Mouse (Mus musculus) lung, adult 2 months (tissue): Measurements from ENCODE around the gene Gp1bb. TPM values are rescaled to one million over a fixed set of nuclear protein-coding genes. Genes with fewer than 3 reads are reported as not detected.

Source experiments
- DNase-seq: peaks from one replicate; pipeline ENCODE4 v3.0.0; 2022
- H3K4me1 ChIP-seq: fragments of 200-500 bp; 2 replicates; pipeline ENCODE4 v1.6.1; 2011; ENCODE audit warnings: low read length; ENCODE audit not compliant: control insufficient read depth, insufficient read depth
- H3K4me3 ChIP-seq: fragments of 200-500 bp; replicated peaks from 2 replicates; pipeline ENCODE3; 2011; ENCODE audit warnings: low read depth, mild to moderate bottlenecking, control low read depth, low read length; ENCODE audit errors: extremely low read depth
- CTCF ChIP-seq: fragments of 200-500 bp; IDR thresholded peaks from 2 replicates; pipeline ENCODE4 v1.5.1; 2011; ENCODE audit warnings: mild to moderate bottlenecking, low read length, control low read depth; ENCODE audit not compliant: insufficient read depth
- POLR2A ChIP-seq: fragments of 200-500 bp; IDR thresholded peaks from 2 replicates; pipeline ENCODE4 v1.6.1; 2011; ENCODE audit warnings: low read depth, mild to moderate bottlenecking, control low read depth, low read length, borderline replicate concordance; ENCODE audit errors: extremely low read depth
- WGBS: fragments of 180-500 bp; shearing (Covaris S2); methylation state at CpG from one replicate; pipeline ENCODE4 v1.1.7; 2018; 5-methylcytosine and 5-hydroxymethylcytosine counted together
- polyA plus RNA-seq: library from polyadenylated mRNA; depleted of rRNA; stranded (reverse); fragments of >200 nt; gene quantifications from 2 replicates; pipeline ENCODE4 v1.2.3, GENCODE M21; 2012

Gp1bb gene
- polyA plus RNA-seq, 1 experiment = 15.5 TPM

- Histone ChIP-seq H3K4me3 (no peak overlapping the region), H3K4me1 (no peaks in the 10 kb centered on the region)
- 48% methylated on average over 7 of the region's 7 CpGs for WGBS
- DNase-seq = no peak
- TF ChIP-seq CTCF (no peak), POLR2A (no peak)
These were observed 20.1 kb upstream of the Gp1bb start for GRCm38 (mm10) chr16:18642291-18642690.

- no peak overlapping the region for H3K4me3 ChIP-seq
- WGBS = 78% methylated on average over 1 of the region's 1 CpGs
- DNase-seq = no peak
- TF ChIP-seq POLR2A (no peak), CTCF (no peak)
- H3K4me1 ChIP-seq = no peaks in the 10 kb centered on the region
These were observed 17.3 kb upstream of the Gp1bb start for GRCm38 (mm10) chr16:18639382-18639929.

GRCm38 (mm10) chr16:18638396-18638795 is 16.2 kb upstream of the Gp1bb start:
- WGBS = 51% methylated on average over 2 of the region's 2 CpGs
- TF ChIP-seq CTCF = no peak
- TF ChIP-seq POLR2A = no peak
- no peak overlapping the region for H3K4me3 ChIP-seq
- no peaks in the 10 kb centered on the region for H3K4me1 ChIP-seq
- no peak for DNase-seq

DNA sequence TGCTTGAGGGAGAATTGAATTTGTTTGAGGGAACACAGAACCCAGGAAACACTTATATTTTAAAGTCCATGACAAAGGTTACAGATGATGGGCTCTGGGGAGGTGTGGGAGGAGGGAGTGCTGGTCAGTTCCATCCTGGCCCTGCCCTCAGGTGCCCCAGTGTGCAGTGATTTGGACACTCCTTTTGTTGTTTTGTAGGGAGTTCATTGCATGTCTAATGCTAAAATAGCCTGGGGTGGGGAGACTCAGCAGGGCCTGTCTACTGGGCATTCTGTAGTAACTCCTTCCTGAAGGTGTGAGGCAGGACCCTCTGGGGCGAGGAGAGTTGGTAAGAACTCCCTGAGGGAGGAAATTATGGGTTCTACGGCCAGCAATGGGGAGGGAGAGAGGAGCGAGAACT is 14.6 kb upstream of the Gp1bb start:
- 59% methylated on average over 3 of the region's 3 CpGs for WGBS
- no peak for DNase-seq
- no peaks in the 10 kb centered on the region for H3K4me1 ChIP-seq
- no peak overlapping the region for H3K4me3 ChIP-seq
- no peak for TF ChIP-seq POLR2A

- whole genome bisulfite sequencing = 86% methylated on average over 5 of the region's 5 CpGs
- Histone ChIP-seq H3K4me1 (no peaks in the 10 kb centered on the region), H3K4me3 (no peak overlapping the region)
- no peak for DNase-seq
- TF ChIP-seq POLR2A = no peak
- no peak for TF ChIP-seq CTCF
These were observed 14.2 kb upstream of the Gp1bb start for GRCm38 (mm10) chr16:18636401-18636800.

DNA sequence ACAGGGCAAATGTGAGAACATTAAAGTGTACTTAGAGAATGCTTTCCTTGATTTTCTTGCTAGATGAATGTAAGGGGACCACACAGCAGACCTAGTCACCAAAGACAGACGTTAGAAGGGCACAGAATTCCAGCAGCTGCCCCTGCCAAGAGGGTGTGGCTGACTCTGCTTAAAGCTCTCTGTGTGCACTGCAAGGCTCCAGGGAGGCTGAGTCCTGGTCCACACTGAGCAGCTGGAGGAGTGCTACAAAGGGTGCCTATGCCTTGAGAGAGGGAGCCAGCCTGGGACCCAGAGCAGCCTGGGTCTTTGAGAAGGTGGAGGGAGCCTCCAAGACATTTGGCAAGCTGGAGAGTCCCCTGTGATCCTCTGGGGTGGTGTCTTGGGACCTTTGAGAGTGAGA is 11.1 kb upstream of the Gp1bb start:
- H3K4me1 ChIP-seq = no peaks in the 10 kb centered on the region
- WGBS = 13% methylated on average over 1 of the region's 1 CpGs
- no peak for DNase-seq
- no peak overlapping the region for H3K4me3 ChIP-seq
- TF ChIP-seq CTCF (no peak), POLR2A (no peak)

DNA sequence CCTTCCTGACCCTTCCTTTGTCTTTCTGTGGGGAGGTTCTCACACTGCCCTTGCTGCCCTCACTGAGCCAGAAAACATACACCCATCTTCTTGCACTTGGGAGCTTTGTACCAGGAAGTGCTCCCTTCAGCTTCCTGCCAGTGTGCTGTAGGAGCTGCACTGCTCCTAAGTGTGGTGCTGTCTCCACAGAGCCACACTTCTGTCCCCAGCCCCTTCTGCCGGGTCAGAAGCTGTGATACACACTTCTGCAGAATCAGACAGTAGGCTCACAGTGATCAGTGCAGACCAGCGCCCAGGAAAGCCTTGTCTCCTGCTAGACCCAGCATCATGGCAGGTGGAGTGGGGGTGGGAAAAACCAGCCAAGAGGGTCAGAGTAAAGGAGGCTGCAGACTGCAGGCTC is 10.6 kb upstream of the Gp1bb start:
- Histone ChIP-seq H3K4me3 (no peak overlapping the region), H3K4me1 (no peaks in the 10 kb centered on the region)
- 64% methylated on average over 2 of the region's 2 CpGs for whole genome bisulfite sequencing
- DNase-seq = no peak
- TF ChIP-seq CTCF = no peak

DNA sequence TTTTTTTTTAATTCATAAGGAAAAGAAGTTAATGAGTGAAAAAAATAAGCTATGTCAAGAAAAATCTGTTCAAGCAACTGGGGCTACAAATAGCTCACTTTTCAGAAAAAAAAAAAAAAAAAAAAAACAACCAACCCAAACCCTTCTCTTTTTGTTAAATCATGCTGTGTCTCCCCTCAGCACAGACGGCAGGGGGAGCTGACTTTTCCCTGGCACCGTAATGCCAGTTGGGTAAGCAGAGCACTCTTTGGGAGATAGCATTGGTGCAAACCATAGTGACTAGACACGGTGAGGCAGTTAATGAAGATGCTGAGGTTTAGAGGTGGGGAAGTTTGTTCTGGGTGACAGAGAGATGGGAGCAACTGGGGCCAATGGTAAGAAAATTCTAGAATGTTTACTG is 9.9 kb upstream of the Gp1bb start:
- Histone ChIP-seq H3K4me3 (no peak overlapping the region), H3K4me1 (no peaks in the 10 kb centered on the region)
- TF ChIP-seq CTCF = no peak
- TF ChIP-seq POLR2A = no peak
- DNase-seq = no peak
- WGBS = 42% methylated on average over 3 of the region's 3 CpGs

- no peak for TF ChIP-seq POLR2A
- TF ChIP-seq CTCF = no peak
- Histone ChIP-seq H3K4me1 (no peaks in the 10 kb centered on the region), H3K4me3 (no peak overlapping the region)
- 61% methylated on average over 7 of the region's 7 CpGs for WGBS
- no peak for DNase-seq
These were observed 8.9 kb upstream of the Gp1bb start for GRCm38 (mm10) chr16:18631141-18631540.

DNA sequence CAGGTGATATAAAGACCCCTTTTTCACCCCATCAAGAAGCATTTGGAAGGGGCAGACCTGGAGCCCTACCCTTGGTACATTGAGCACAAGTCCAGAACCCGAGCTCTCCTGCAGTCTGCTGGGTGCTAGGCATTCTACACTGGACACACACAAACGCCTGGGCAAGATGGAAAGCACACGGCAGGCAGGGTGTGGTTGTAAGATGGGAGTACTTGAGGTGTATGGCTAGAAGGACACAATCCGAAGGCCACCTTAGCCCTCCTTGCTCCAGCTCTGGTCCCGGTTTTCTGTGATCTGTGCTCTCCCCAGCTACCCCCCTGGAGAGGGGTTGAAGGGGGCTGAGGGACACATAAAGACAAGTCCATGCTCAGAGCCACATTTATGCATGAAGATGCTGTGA is 8.1 kb upstream of the Gp1bb start:
- H3K4me3 ChIP-seq = no peak overlapping the region
- H3K4me1 ChIP-seq = no peaks in the 10 kb centered on the region
- no peak for DNase-seq
- TF ChIP-seq CTCF = no peak
- no peak for TF ChIP-seq POLR2A
- 57% methylated on average over 5 of the region's 5 CpGs for WGBS
